In the genomic region with DNA sequence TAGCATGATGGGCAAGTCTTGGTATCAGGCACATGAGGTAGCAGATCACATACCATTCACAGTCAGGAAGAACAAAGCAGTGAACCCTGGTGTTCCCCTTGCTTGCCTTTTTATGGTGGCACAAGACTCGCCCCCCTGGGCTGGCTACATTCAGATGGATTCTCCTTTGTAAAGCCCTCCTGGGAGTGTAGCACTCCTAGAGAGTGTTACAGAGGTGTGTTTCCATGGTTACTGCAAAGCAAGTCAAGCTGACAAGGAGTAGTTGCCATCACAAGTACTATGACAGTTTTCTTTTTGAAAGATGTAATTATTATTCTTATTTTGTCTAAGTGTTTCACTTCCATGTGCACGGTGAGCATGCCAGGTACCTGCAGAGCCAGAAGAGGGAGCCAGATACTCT, we compare ENCODE assay signal across 22 mouse cellular contexts. TPM values are rescaled to one million over a fixed set of nuclear protein-coding genes. Genes with fewer than 3 reads are reported as not detected.
DNase-seq lines count a peak whose midpoint lies in the region; ATAC-seq lines count a peak whose summit lies in the region.
"Had no signal": no experiment of that assay in that cellular context is flagged by ENCODE, and none has a peak within 500 bp of the region (broad histone marks: within the 10 kb centered on the region; RNA-seq: fewer than 3 reads in every experiment).

No protein-coding gene starts in this region.

- no peaks in the 10 kb centered on the region for H3K4me1 ChIP-seq in forebrain, embryonic 16.5 days (replicated peaks; ENCODE audit: control insufficient read depth, insufficient read depth, low read length)
- H3K4me1 ChIP-seq in forebrain, embryonic 11.5 days (replicated peaks; ENCODE audit: control insufficient read depth, insufficient read depth, low read length), result no peaks in the 10 kb centered on the region
- H3K4me1 ChIP-seq in hindbrain, embryonic 14.5 days (replicated peaks; ENCODE audit: control insufficient read depth, insufficient read depth, low read length), result no peaks in the 10 kb centered on the region
- H3K4me1 ChIP-seq: embryonic facial prominence, embryonic 10.5 days; embryonic facial prominence, embryonic 12.5 days; forebrain, embryonic 12.5 days; forebrain, embryonic 15.5 days had no signal

- no peaks in the 10 kb centered on the region for H3K9me3 ChIP-seq in forebrain, embryonic 16.5 days (ENCODE audit: control insufficient read depth, low read length)
- H3K9me3 ChIP-seq in forebrain, embryonic 11.5 days (ENCODE audit: control insufficient read depth, low read length), result no peaks in the 10 kb centered on the region
- peaks cover 11% of the 10 kb centered on the region for H3K9me3 ChIP-seq in hindbrain, embryonic 14.5 days (ENCODE audit: control insufficient read depth, low read length)
- H3K9me3 ChIP-seq: forebrain, embryonic 15.5 days had no signal

- H3K9ac ChIP-seq in forebrain, embryonic 16.5 days (replicated peaks; ENCODE audit: low read depth, low read length), result no peak overlapping the region
- H3K9ac ChIP-seq in forebrain, embryonic 11.5 days (ENCODE audit: low read length), result no peak overlapping the region
- H3K9ac ChIP-seq in hindbrain, embryonic 14.5 days, result no peak overlapping the region
- H3K9ac ChIP-seq: embryonic facial prominence, embryonic 12.5 days; forebrain, embryonic 12.5 days; forebrain, embryonic 15.5 days had no signal

- ATAC-seq in forebrain, embryonic 16.5 days, result peak; percentile 55; the same call in 1 of the 2 replicates
- no peak for ATAC-seq in forebrain, embryonic 11.5 days (replicated peaks; ENCODE audit: low FRiP score)
- no peak for ATAC-seq in hindbrain, embryonic 14.5 days (ENCODE audit: low FRiP score)
- ATAC-seq: activated CD4-positive, CD25-positive, alpha-beta regulatory T cell, adult 4 months; CD4-positive, CD25-positive, alpha-beta regulatory T cell, adult 4 months; forebrain, embryonic 15.5 days; Patski had no signal

- no peak overlapping the region for H3K27ac ChIP-seq in forebrain, embryonic 16.5 days (ENCODE audit: low read length)
- H3K27ac ChIP-seq in forebrain, embryonic 11.5 days (ENCODE audit: low read depth, low read length), result no peak overlapping the region
- H3K27ac ChIP-seq in hindbrain, embryonic 14.5 days, result no peak overlapping the region
- H3K27ac ChIP-seq: embryonic facial prominence, embryonic 10.5 days; embryonic facial prominence, embryonic 12.5 days; forebrain, embryonic 12.5 days; forebrain, embryonic 15.5 days had no signal

- 71% methylated on average over 2 of the region's 2 CpGs for WGBS in forebrain, embryonic 16.5 days
- WGBS in forebrain, embryonic 11.5 days, result 68% methylated on average over 2 of the region's 2 CpGs
- 58% methylated on average over 2 of the region's 2 CpGs for WGBS in hindbrain, embryonic 14.5 days

- no peak overlapping the region for H3K4me3 ChIP-seq in forebrain, embryonic 16.5 days (replicated peaks; ENCODE audit: low read length)
- no peak overlapping the region for H3K4me3 ChIP-seq in forebrain, embryonic 11.5 days (ENCODE audit: low read depth, low read length)
- no peak overlapping the region for H3K4me3 ChIP-seq in hindbrain, embryonic 14.5 days (replicated peaks; ENCODE audit: low read length)
- H3K4me3 ChIP-seq: embryonic facial prominence, embryonic 10.5 days; embryonic facial prominence, embryonic 12.5 days; forebrain, embryonic 12.5 days; forebrain, embryonic 15.5 days had no signal

- no peaks in the 10 kb centered on the region for H3K36me3 ChIP-seq in forebrain, embryonic 16.5 days (ENCODE audit: control insufficient read depth, insufficient read depth)
- H3K36me3 ChIP-seq in forebrain, embryonic 11.5 days (ENCODE audit: control insufficient read depth, insufficient read depth, low read length), result no peaks in the 10 kb centered on the region
- H3K36me3 ChIP-seq in hindbrain, embryonic 14.5 days (replicated peaks; ENCODE audit: control insufficient read depth, insufficient read depth), result no peaks in the 10 kb centered on the region
- H3K36me3 ChIP-seq: embryonic facial prominence, embryonic 10.5 days; embryonic facial prominence, embryonic 12.5 days; forebrain, embryonic 12.5 days; forebrain, embryonic 15.5 days had no signal

- no peak for DNase-seq in forebrain, embryonic 11.5 days (ENCODE audit: low spot score)
- peak; percentile 22 for DNase-seq in ES-CJ7 (ENCODE audit: low read depth, low spot score)
- DNase-seq in ZHBTc4 (ENCODE audit: low read depth, low spot score), result peak; percentile 21
- DNase-seq in hindbrain, embryonic 14.5 days (ENCODE audit: low spot score), result no peak
- no peak for DNase-seq in Muller cell, postnatal 12 days (ENCODE audit: inconsistent ontology term)
- DNase-seq: adrenal gland, adult 8-10 months; adrenal gland, postnatal 14 days; adrenal gland, postnatal 36 days; cerebellum, adult 11 months; cerebellum, adult 2 months; cerebellum, adult 9-10 months; cerebellum, postnatal 10 days; cerebellum, postnatal 25 days had no signal

- no peak overlapping the region for H3K4me2 ChIP-seq in forebrain, embryonic 16.5 days (ENCODE audit: low read length)
- no peak overlapping the region for H3K4me2 ChIP-seq in forebrain, embryonic 11.5 days (ENCODE audit: low read depth, low read length, severe bottlenecking)
- H3K4me2 ChIP-seq in hindbrain, embryonic 14.5 days (replicated peaks), result no peak overlapping the region
- H3K4me2 ChIP-seq: embryonic facial prominence, embryonic 12.5 days; forebrain, embryonic 12.5 days; forebrain, embryonic 15.5 days had no signal

- H3K27me3 ChIP-seq in forebrain, embryonic 16.5 days (replicated peaks; ENCODE audit: control insufficient read depth, insufficient read depth, low read length), result no peaks in the 10 kb centered on the region
- H3K27me3 ChIP-seq in forebrain, embryonic 11.5 days (ENCODE audit: control insufficient read depth, insufficient read depth, low read length), result no peaks in the 10 kb centered on the region
- H3K27me3 ChIP-seq in hindbrain, embryonic 14.5 days (ENCODE audit: control insufficient read depth, insufficient read depth, low read length), result no peaks in the 10 kb centered on the region
- H3K27me3 ChIP-seq: CH12.LX; embryonic facial prominence, embryonic 12.5 days; forebrain, embryonic 12.5 days; forebrain, embryonic 15.5 days; Patski had no signal

RNA-seq across cellular contexts. Expression of a gene that starts 45.2 kb away (rescaled TPM):
- polyA plus RNA-seq in forebrain, embryonic 16.5 days (2015; fragmentation: Nextera tagmentation; extraction: Ambion mirVana), result 45.2 and 48.5 TPM in 2 replicates
- 15.8 and 16.6 TPM in 2 replicates for polyA plus RNA-seq in forebrain, embryonic 11.5 days (2014; fragmentation: Nextera tagmentation; extraction: Ambion mirVana)
- polyA plus RNA-seq in hindbrain, embryonic 14.5 days (2014; fragmentation: Nextera tagmentation; extraction: Ambion mirVana), result 57.2 and 68.5 TPM in 2 replicates

Comparison
In these comparisons a context has a peak if more than half of its experiments do, and no peak if none do; other contexts are left out.
1. DNase-seq: peak in ES-CJ7 (single experiment) and ZHBTc4 (single experiment); none in forebrain, embryonic 11.5 days (single experiment), hindbrain, embryonic 14.5 days (single experiment) and Muller cell, postnatal 12 days (single experiment).